Mouse (Mus musculus): ENCODE results near the gene Otud1. TPM values are rescaled to one million over a fixed set of nuclear protein-coding genes. Genes with fewer than 3 reads are reported as not detected.
A peak's percentile ranks its signal among the peaks of the same experiment; 100 is the strongest.

Otud1 gene
- total and polyA plus RNA-seq, 2 experiments from 2014 or later = 3.6 to 10.3 TPM

DNA sequence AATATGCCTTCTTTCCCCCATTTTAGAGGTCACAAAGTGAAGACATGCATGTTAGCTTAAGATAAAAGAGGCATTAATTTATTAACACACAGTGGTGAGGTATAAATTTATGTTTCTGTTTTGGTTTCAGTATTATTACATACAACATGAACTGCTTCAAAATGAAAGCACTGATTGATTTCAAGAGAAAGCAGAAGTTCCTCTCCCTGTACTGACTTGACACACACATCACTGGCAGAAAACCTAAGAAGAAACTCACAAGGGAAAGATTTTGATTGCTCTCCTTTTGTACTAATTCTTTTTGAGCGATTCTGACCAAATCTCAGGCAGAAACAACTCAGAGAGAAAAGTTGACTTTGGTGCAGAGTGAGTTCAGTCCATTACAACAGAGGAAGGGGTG lies 27.0 kb upstream of the Otud1 start:
- no peak overlapping the region for H3K9ac ChIP-seq
- no peak for TF ChIP-seq CTCF (IDR thresholded peaks at IDR 0.05; ENCODE audit: low read depth)
- H3K4me2 ChIP-seq (ENCODE audit: low read depth) = no peak overlapping the region
- H3K4me3 ChIP-seq (ENCODE audit: low read depth, low read length) = no peak overlapping the region
- no peaks in the 10 kb centered on the region for H3K9me3 ChIP-seq (ENCODE audit: low read length)
- no peak for ATAC-seq
- H3K36me3 ChIP-seq (ENCODE audit: insufficient read depth) = no peaks in the 10 kb centered on the region
- DNase-seq = no peak
- H3K27me3 ChIP-seq (ENCODE audit: insufficient read depth, low read length) = no peaks in the 10 kb centered on the region
- no peak overlapping the region for H3K27ac ChIP-seq (ENCODE audit: low read depth, low read length)
- H3K4me1 ChIP-seq (ENCODE audit: insufficient read depth) = no peaks in the 10 kb centered on the region
- WGBS = 83% methylated on average over 1 of the region's 1 CpGs

DNA sequence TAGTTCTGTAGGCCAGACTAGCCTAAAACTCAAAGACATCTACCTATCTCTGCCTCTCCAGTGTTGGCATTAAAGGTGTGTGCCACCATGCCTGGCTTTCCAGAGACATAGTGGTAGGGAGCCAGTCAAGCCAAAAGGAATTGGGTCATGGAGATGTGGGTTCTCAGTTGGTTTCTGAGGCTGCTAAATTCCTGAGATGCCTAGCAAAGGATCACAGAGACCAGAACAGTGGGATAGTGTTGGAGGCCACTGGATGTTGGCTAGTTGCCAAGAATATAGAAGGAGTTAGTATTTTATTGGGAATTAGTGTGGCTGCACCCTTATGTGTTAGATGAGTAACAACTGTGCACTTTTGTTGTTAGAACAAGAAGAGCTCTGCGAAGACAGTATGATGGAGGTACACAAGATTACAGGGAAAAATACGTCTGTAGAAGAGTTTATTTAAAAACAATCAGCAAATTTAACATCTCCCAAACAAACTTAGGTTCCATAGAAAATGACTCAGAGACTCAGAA lies 24.1 kb upstream of the Otud1 start:
- WGBS = 69% methylated on average over 2 of the region's 2 CpGs
- Histone ChIP-seq H3K27me3 (ENCODE audit: insufficient read depth, low read length) (no peaks in the 10 kb centered on the region), H3K27ac (ENCODE audit: low read depth, low read length) (no peak overlapping the region), H3K4me2 (ENCODE audit: low read depth) (no peak overlapping the region), H3K9ac (no peak overlapping the region), H3K9me3 (ENCODE audit: low read length) (no peaks in the 10 kb centered on the region), H3K36me3 (ENCODE audit: insufficient read depth) (no peaks in the 10 kb centered on the region), H3K4me1 (ENCODE audit: insufficient read depth) (no peaks in the 10 kb centered on the region), H3K4me3 (ENCODE audit: low read depth, low read length) (no peak overlapping the region)
- ATAC-seq (no peak), DNase-seq (no peak)
- no peak for TF ChIP-seq CTCF (IDR thresholded peaks at IDR 0.05; ENCODE audit: low read depth)

DNA sequence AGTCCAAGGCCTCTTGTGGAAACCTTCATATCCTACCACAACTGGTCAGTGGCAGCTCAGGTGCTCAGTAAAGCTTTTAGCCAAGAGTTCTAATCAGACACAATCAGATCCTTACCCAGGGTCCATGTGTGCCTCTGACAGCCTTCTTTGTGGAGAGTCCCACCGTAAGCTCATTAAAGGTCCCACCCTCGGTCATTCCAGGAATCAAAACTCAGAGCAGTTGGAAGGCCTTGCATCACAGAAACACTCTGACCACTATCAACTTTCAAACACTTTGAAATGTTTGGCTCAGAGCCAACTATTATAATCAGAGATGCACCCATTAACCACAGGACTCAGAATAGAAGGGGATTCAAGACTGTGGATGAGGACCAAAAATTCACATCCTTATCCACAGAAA lies 12.4 kb upstream of the Otud1 start:
- Histone ChIP-seq H3K4me3 (ENCODE audit: low read depth, low read length) (no peak overlapping the region), H3K9me3 (ENCODE audit: low read length) (no peaks in the 10 kb centered on the region), H3K4me1 (ENCODE audit: insufficient read depth) (no peaks in the 10 kb centered on the region), H3K9ac (no peak overlapping the region), H3K4me2 (ENCODE audit: low read depth) (no peak overlapping the region), H3K36me3 (ENCODE audit: insufficient read depth) (no peaks in the 10 kb centered on the region), H3K27me3 (ENCODE audit: insufficient read depth, low read length) (no peaks in the 10 kb centered on the region), H3K27ac (ENCODE audit: low read depth, low read length) (no peak overlapping the region)
- no peak for ATAC-seq
- no peak for DNase-seq
- 80% methylated on average over 2 of the region's 2 CpGs for WGBS
- TF ChIP-seq CTCF (IDR thresholded peaks at IDR 0.05; ENCODE audit: low read depth) = no peak

DNA sequence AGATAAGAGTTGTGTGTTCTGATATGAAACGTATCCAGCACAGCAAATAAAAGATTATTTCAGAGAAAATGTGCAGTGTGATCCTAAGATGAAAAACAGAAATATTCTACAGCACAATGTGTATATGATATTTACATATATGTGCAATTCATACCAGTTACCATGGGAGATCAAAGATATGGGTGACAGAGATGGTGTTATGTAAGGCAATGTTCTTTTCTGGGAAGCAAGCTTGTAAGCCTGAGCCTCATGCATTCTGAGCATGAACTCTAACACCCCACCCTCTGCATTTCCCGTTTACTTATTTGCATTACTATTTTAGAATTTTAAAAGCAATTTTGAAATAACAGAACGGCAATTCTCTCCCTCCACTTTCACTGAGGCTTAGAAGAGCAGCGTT lies 11.4 kb upstream of the Otud1 start:
- Histone ChIP-seq H3K27ac (ENCODE audit: low read depth, low read length) (no peak overlapping the region), H3K4me3 (ENCODE audit: low read depth, low read length) (no peak overlapping the region), H3K4me2 (ENCODE audit: low read depth) (no peak overlapping the region), H3K9me3 (ENCODE audit: low read length) (no peaks in the 10 kb centered on the region), H3K27me3 (ENCODE audit: insufficient read depth, low read length) (no peaks in the 10 kb centered on the region), H3K9ac (no peak overlapping the region), H3K36me3 (ENCODE audit: insufficient read depth) (no peaks in the 10 kb centered on the region), H3K4me1 (ENCODE audit: insufficient read depth) (no peaks in the 10 kb centered on the region)
- no peak for TF ChIP-seq CTCF (IDR thresholded peaks at IDR 0.05; ENCODE audit: low read depth)
- WGBS = 68% methylated on average over 4 of the region's 4 CpGs
- ATAC-seq (peak; percentile 59), DNase-seq (no peak)

DNA sequence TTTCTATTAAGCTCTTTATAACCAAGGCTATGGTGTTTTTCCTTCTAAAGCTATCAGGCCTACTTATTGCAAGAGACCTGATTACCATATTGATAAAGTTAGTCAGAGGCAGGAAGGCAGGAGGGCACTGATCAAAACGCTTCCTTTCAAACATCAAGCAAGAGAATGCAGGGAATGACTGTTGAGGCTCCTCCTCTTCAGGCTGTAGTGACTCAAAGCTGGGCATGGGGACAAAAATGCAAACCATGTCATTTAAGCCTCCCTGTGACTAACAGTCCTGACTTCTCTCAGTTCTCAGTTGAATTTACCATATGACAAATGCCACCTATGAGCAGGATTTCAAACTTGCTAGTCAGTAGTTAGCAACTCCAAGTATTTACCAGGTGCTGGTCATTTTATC lies 10.6 kb upstream of the Otud1 start:
- no peak for DNase-seq

DNA sequence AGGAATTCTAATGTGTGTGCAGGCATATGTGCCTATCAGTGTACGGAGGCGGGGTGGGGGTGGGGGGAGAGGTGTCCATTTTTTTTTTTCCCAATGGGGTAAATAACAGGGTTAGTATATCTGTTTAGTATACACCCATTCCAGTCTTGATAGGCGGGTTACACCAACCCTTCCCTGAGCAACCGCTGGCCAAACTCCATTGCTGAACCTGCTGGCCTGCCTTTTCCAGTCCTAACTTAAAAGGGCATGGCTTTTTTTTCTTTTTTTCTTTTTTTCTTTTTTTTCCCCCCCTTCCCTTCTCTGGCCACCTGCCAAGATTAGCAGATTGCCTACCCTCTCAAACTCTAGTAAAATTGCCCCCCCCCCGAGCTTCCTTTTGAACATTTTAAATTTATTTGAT lies 1.1 kb upstream of the Otud1 start:
- Histone ChIP-seq H3K4me1 (ENCODE audit: insufficient read depth) (no peaks in the 10 kb centered on the region), H3K4me2 (ENCODE audit: low read depth) (no peak overlapping the region), H3K9me3 (ENCODE audit: low read length) (no peaks in the 10 kb centered on the region), H3K4me3 (ENCODE audit: low read depth, low read length) (no peak overlapping the region), H3K9ac (no peak overlapping the region), H3K27me3 (ENCODE audit: insufficient read depth, low read length) (no peaks in the 10 kb centered on the region), H3K27ac (ENCODE audit: low read depth, low read length) (no peak overlapping the region), H3K36me3 (ENCODE audit: insufficient read depth) (no peaks in the 10 kb centered on the region)
- TF ChIP-seq CTCF (IDR thresholded peaks at IDR 0.05; ENCODE audit: low read depth) = no peak
- 10% methylated on average over 5 of the region's 5 CpGs for WGBS
- DNase-seq (no peak), ATAC-seq (no peak)

More for the DNA sequence above, 10.6 kb upstream of the Otud1 start:
- 25% methylated on average over 1 of the region's 1 CpGs for WGBS
- Histone ChIP-seq H3K27me3 (ENCODE audit: insufficient read depth, low read length) (no peaks in the 10 kb centered on the region), H3K36me3 (ENCODE audit: insufficient read depth) (no peaks in the 10 kb centered on the region), H3K4me2 (ENCODE audit: low read depth) (no peak overlapping the region), H3K27ac (ENCODE audit: low read depth, low read length) (no peak overlapping the region), H3K4me1 (ENCODE audit: insufficient read depth) (no peaks in the 10 kb centered on the region), H3K4me3 (ENCODE audit: low read depth, low read length) (no peak overlapping the region), H3K9me3 (ENCODE audit: low read length) (no peaks in the 10 kb centered on the region), H3K9ac (no peak overlapping the region)
- peak; percentile 65 for ATAC-seq
- TF ChIP-seq CTCF (IDR thresholded peaks at IDR 0.05; ENCODE audit: low read depth) = no peak

DNA sequence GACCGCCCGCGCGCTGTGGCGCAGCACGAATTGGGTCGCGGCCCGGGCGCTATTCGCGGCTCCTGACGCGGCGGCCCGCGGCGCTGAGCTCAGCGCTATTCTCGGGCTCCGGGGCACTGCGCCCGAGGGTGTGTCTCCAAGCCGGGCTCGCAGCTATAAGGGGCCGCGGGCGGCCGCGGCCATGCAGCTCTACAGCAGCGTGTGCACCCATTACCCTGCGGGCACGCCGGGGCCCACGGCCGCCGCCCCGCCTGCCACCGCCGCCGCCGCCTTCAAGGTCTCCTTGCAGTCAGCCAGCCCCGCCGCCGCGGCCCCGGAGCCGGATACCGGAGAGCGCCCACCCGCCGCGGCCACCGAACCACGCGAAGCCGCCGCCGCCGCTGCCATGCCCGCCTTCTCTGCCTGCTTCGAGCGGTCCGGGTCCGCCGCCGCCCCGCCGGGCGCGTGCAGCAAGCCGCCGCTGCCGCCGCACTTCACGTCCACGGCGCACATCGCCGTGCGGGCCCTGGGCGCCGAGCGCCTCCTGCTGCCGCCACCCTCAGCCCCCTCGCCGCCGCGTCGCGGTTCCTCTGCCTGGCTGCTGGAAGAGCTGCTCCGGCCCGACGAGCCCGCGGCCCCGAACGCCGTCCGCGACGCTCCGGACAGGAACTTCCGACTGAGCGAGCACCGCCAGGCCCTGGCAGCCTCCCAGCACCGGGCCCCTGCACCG lies 483 bp downstream of the Otud1 start:
- Histone ChIP-seq H3K4me3 (ENCODE audit: low read depth, low read length) (peak overlapping the region; percentile 82), H3K27me3 (ENCODE audit: insufficient read depth, low read length) (no peaks in the 10 kb centered on the region), H3K36me3 (ENCODE audit: insufficient read depth) (no peaks in the 10 kb centered on the region), H3K4me2 (ENCODE audit: low read depth) (peak overlapping the region; percentile 79), H3K27ac (ENCODE audit: low read depth, low read length) (peak overlapping the region; percentile 87), H3K9ac (peak overlapping the region; percentile 80), H3K9me3 (ENCODE audit: low read length) (no peaks in the 10 kb centered on the region), H3K4me1 (ENCODE audit: insufficient read depth) (no peaks in the 10 kb centered on the region)
- peak; percentile 32 for TF ChIP-seq CTCF (IDR thresholded peaks at IDR 0.05; ENCODE audit: low read depth)
- ATAC-seq = peak; percentile 86
- peak; percentile 65 for DNase-seq
- 1% methylated on average over 78 of the region's 108 CpGs for WGBS
